Mouse (Mus musculus): ENCODE data around the gene Edc4. TPM values are rescaled to one million over a fixed set of nuclear protein-coding genes. Genes with fewer than 3 reads are reported as not detected.

Edc4 gene
- polyA plus RNA-seq, 1 experiment = 75.5 TPM

- WGBS = 26% methylated on average over 6 of the region's 6 CpGs
- H3K27me3 ChIP-seq (ENCODE audit: control insufficient read depth, insufficient read depth, low read length) = no peaks in the 10 kb centered on the region
- TF ChIP-seq CTCF (IDR thresholded peaks at IDR 0.05; ENCODE audit: borderline replicate concordance, insufficient read depth, low read depth, low read length) (no peak), POLR2A (IDR thresholded peaks at IDR 0.05; ENCODE audit: borderline replicate concordance, insufficient read depth, low read length) (no peak)
- peaks cover 6% of the 10 kb centered on the region; the same call in 1 of the 2 replicates for H3K4me1 ChIP-seq (ENCODE audit: control insufficient read depth, insufficient read depth, low read length)
- no peak overlapping the region for H3K4me3 ChIP-seq (replicated peaks; ENCODE audit: insufficient read depth, low read depth, low read length)
- no peak overlapping the region for H3K27ac ChIP-seq (ENCODE audit: insufficient read depth, low read length)
- no peak for DNase-seq
Measured at GRCm38 (mm10) chr8:105890870-105891269, 10.2 kb downstream of the Edc4 start.

DNA sequence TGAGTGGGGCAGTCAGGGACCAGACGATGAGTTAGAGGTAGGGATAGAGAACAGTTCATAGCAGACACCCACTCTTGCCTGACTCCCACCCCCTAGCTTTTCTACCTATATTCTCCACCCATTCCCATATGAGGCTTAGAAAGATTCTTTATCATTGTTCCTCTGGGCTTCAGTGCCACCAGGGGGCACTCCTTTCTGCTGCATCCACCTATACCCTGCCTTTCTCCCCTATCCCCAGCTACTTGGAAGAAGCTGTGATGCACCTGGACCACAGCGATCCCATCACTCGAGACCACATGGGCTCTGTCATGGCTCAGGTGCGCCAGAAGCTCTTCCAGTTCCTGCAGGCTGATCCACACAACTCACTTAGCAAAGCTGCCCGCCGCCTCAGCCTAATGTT is 11.8 kb downstream of the Edc4 start:
- DNase-seq = no peak
- WGBS = 68% methylated on average over 6 of the region's 6 CpGs
- H3K27me3 ChIP-seq (ENCODE audit: control insufficient read depth, insufficient read depth, low read length) = no peaks in the 10 kb centered on the region
- H3K4me3 ChIP-seq (replicated peaks; ENCODE audit: insufficient read depth, low read depth, low read length) = no peak overlapping the region
- H3K4me1 ChIP-seq (ENCODE audit: control insufficient read depth, insufficient read depth, low read length) = peaks cover 6% of the 10 kb centered on the region; the same call in 1 of the 2 replicates
- no peak overlapping the region for H3K27ac ChIP-seq (ENCODE audit: insufficient read depth, low read length)
- no peak for TF ChIP-seq POLR2A (IDR thresholded peaks at IDR 0.05; ENCODE audit: borderline replicate concordance, insufficient read depth, low read length)
- peak; percentile 45; the same call in 1 of the 2 replicates for TF ChIP-seq CTCF (IDR thresholded peaks at IDR 0.05; ENCODE audit: borderline replicate concordance, insufficient read depth, low read depth, low read length)

DNA sequence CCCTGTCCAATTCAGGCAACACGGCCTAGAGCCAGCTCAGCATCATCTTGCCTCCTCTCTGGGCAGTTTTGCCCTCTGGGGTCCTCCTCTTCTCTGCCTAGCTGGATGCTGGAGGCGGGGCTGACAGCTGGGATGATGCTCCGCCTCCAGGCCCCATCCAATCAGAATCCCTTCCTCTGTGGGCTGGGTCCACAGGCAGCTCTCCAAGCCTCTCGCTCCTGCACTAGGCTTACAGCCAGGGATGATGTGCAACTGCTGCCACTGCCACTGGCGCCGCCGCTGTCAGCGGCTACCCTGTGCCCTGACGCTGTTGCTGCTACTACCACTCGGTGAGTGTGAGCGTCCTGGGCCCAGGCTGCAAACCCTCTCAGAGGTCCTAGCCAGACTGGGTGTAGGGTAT is 12.7 kb downstream of the Edc4 start, which contains the start of gene Nrn1l:
Gene Nrn1l (plus strand): TSS at position 229 of the 400 bp plus-strand sequence.
- peaks cover 6% of the 10 kb centered on the region; the same call in 1 of the 2 replicates for H3K4me1 ChIP-seq (ENCODE audit: control insufficient read depth, insufficient read depth, low read length)
- TF ChIP-seq POLR2A (IDR thresholded peaks at IDR 0.05; ENCODE audit: borderline replicate concordance, insufficient read depth, low read length) (no peak), CTCF (IDR thresholded peaks at IDR 0.05; ENCODE audit: borderline replicate concordance, insufficient read depth, low read depth, low read length) (no peak)
- no peaks in the 10 kb centered on the region for H3K27me3 ChIP-seq (ENCODE audit: control insufficient read depth, insufficient read depth, low read length)
- no peak within 1 kb of the TSS for H3K4me3 ChIP-seq (replicated peaks; ENCODE audit: insufficient read depth, low read depth, low read length)
- no peak within 1 kb of the TSS for H3K27ac ChIP-seq (ENCODE audit: insufficient read depth, low read length)
- peak; percentile 43 to 59 for DNase-seq
- 19% methylated on average over 11 of the region's 11 CpGs for WGBS

DNA sequence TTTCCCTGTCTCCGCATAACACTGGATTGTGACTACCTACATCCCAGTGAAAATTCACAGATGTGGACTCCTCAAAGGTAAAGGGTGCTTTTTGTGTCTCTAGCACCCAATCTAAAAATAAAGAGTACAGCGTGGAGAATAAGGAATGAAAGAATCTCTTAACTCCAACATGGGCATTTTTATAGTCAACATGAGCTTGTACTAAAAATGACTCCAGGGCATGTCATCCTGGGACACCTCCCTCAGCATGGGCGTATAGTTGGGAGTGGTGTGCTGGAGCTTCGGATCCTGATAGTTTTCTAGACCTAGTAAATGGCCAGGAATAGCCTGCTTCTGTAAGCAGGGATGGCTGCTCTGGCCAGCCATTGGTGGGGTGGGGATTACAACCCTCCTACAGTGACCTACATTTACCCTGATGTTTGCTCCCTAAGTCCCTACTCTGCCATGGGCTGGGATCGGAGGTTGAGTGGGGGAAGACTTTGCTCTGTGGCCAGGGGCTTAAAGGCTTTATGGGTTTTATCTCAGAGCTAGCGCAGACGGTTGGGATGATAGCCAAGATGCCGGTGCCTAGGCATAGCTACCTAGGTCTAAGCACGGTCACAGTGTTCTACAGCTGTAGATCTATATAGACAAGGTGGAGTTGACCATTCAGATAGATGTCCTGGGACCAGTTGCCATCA is 17.3 kb downstream of the Edc4 start:
- Histone ChIP-seq H3K27me3 (ENCODE audit: control insufficient read depth, insufficient read depth, low read length) (no peaks in the 10 kb centered on the region), H3K4me3 (replicated peaks; ENCODE audit: insufficient read depth, low read depth, low read length) (no peak overlapping the region), H3K27ac (ENCODE audit: insufficient read depth, low read length) (no peak overlapping the region), H3K4me1 (ENCODE audit: control insufficient read depth, insufficient read depth, low read length) (no peaks in the 10 kb centered on the region)
- no peak for DNase-seq
- 78% methylated on average over 9 of the region's 9 CpGs for WGBS
- TF ChIP-seq CTCF (IDR thresholded peaks at IDR 0.05; ENCODE audit: borderline replicate concordance, insufficient read depth, low read depth, low read length) = no peak
- no peak for TF ChIP-seq POLR2A (IDR thresholded peaks at IDR 0.05; ENCODE audit: borderline replicate concordance, insufficient read depth, low read length)

GRCm38 (mm10) chr8:105900180-105900940 is 19.7 kb downstream of the Edc4 start, which contains the start of gene Pskh1:
Gene Pskh1, plus strand, starts transcription at chr8:105900441.
- Histone ChIP-seq H3K27ac (ENCODE audit: insufficient read depth, low read length) (peak within 1 kb of the TSS; percentile 94), H3K4me3 (replicated peaks; ENCODE audit: insufficient read depth, low read depth, low read length) (peak within 1 kb of the TSS; percentile 66), H3K4me1 (ENCODE audit: control insufficient read depth, insufficient read depth, low read length) (no peaks in the 10 kb centered on the region), H3K27me3 (ENCODE audit: control insufficient read depth, insufficient read depth, low read length) (no peaks in the 10 kb centered on the region)
- TF ChIP-seq CTCF (IDR thresholded peaks at IDR 0.05; ENCODE audit: borderline replicate concordance, insufficient read depth, low read depth, low read length) = no peak
- TF ChIP-seq POLR2A (IDR thresholded peaks at IDR 0.05; ENCODE audit: borderline replicate concordance, insufficient read depth, low read length) = peak; percentile 81
- WGBS = under 1% methylated on average over 68 of the region's 68 CpGs
- DNase-seq = peak; percentile 93 to 95

- 28% methylated on average over 16 of the region's 16 CpGs for whole genome bisulfite sequencing
- DNase-seq = no peak
- no peaks in the 10 kb centered on the region for H3K27me3 ChIP-seq (ENCODE audit: control insufficient read depth, insufficient read depth, low read length)
- H3K4me3 ChIP-seq (replicated peaks; ENCODE audit: insufficient read depth, low read depth, low read length) = peak overlapping the region; percentile 66
- TF ChIP-seq POLR2A (IDR thresholded peaks at IDR 0.05; ENCODE audit: borderline replicate concordance, insufficient read depth, low read length) = no peak
- TF ChIP-seq CTCF (IDR thresholded peaks at IDR 0.05; ENCODE audit: borderline replicate concordance, insufficient read depth, low read depth, low read length) = no peak
- no peaks in the 10 kb centered on the region for H3K4me1 ChIP-seq (ENCODE audit: control insufficient read depth, insufficient read depth, low read length)
- H3K27ac ChIP-seq (ENCODE audit: insufficient read depth, low read length) = peak overlapping the region; percentile 94
Measured at GRCm38 (mm10) chr8:105900941-105901616, 20.4 kb downstream of the Edc4 start.

DNA sequence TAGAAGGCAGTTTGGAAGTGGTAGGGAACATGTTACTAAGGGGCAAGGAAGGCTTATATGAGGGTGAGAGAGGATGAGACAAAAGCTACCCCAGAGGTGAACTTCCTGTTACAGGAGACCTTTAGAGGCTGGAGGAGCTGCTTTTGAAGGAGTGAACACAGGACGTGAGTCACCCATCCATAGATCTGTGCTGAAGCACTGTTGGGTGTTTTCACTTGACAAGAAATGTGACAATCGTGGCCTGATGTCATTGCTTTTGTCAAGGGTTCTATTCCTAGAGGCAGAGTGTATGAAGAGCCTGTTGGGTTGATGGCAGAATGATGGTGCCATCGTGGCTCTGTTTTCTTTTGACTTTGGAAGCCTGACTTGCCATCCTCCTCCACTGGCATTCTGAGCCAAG is 38.7 kb downstream of the Edc4 start:
- DNase-seq = no peak
- Histone ChIP-seq H3K27ac (ENCODE audit: insufficient read depth, low read length) (no peak overlapping the region), H3K4me3 (replicated peaks; ENCODE audit: insufficient read depth, low read depth, low read length) (no peak overlapping the region), H3K4me1 (ENCODE audit: control insufficient read depth, insufficient read depth, low read length) (no peaks in the 10 kb centered on the region; the same call in 1 of the 2 replicates), H3K27me3 (ENCODE audit: control insufficient read depth, insufficient read depth, low read length) (no peaks in the 10 kb centered on the region)
- no peak for TF ChIP-seq CTCF (IDR thresholded peaks at IDR 0.05; ENCODE audit: borderline replicate concordance, insufficient read depth, low read depth, low read length)
- TF ChIP-seq POLR2A (IDR thresholded peaks at IDR 0.05; ENCODE audit: borderline replicate concordance, insufficient read depth, low read length) = no peak
- WGBS = 84% methylated on average over 3 of the region's 3 CpGs
